Mouse (Mus musculus) kidney, postnatal 0 days (tissue): ENCODE measurements around the gene Rmi2. TPM values are rescaled to one million over a fixed set of nuclear protein-coding genes. Genes with fewer than 3 reads are reported as not detected.

Experiments used
- ATAC-seq: fragments of 200-750 bp; cut with Nextera tagmentation; replicated peaks from 2 replicates; pipeline ENCODE4 v1.8.0; 2017; ENCODE audit warnings: low read depth, moderate number of reproducible peaks, moderate TSS enrichment, moderate library complexity; ENCODE audit not compliant: low FRiP score
- DNase-seq: peaks from one replicate; pipeline ENCODE4 v3.0.0-alpha.2; 2016; ENCODE audit warnings: low spot score
- H3K27ac ChIP-seq: fragments of 300-500 bp; sonication (generic); 2 replicates; pipeline ENCODE4 v1.5.1; 2014; ENCODE audit warnings: mild to moderate bottlenecking
- H3K27me3 ChIP-seq: fragments of 300-500 bp; sonication (generic); 2 replicates; pipeline ENCODE4 v1.6.1; 2014; ENCODE audit warnings: low read length, mixed read lengths; ENCODE audit not compliant: insufficient read depth
- H3K36me3 ChIP-seq: fragments of 300-500 bp; sonication (generic); 2 replicates; pipeline ENCODE4 v1.6.1; 2014; ENCODE audit warnings: low read length, mixed read lengths; ENCODE audit not compliant: insufficient read depth
- H3K4me1 ChIP-seq: fragments of 300-500 bp; sonication (generic); replicated peaks from 2 replicates; pipeline ENCODE4 v1.6.1; 2014; ENCODE audit warnings: antibody characterized with exemption, low read length, mixed read lengths; ENCODE audit not compliant: insufficient read depth
- H3K4me2 ChIP-seq: fragments of 300-500 bp; sonication (generic); 2 replicates; pipeline ENCODE4 v1.6.1; 2014; ENCODE audit warnings: mild to moderate bottlenecking, low read length, moderate library complexity, mixed read lengths
- H3K4me3 ChIP-seq: fragments of 300-500 bp; sonication (generic); replicated peaks from 2 replicates; pipeline ENCODE4 v1.5.1; 2014; ENCODE audit warnings: low read depth, low read length
- H3K9ac ChIP-seq: fragments of 300-500 bp; sonication (generic); 2 replicates; pipeline ENCODE4 v1.6.1; 2014; ENCODE audit warnings: low read depth, low read length
- H3K9me3 ChIP-seq: fragments of 300-500 bp; sonication (generic); replicated peaks from 2 replicates; pipeline ENCODE4 v1.6.1; 2016; ENCODE audit warnings: low read length, inconsistent platforms, mixed read lengths
- CTCF ChIP-seq: IDR thresholded peaks from 2 replicates; pipeline ENCODE4 v1.5.1; 2016; ENCODE audit warnings: antibody characterized with exemption, low read depth, mild to moderate bottlenecking, moderate library complexity
- WGBS: fragments of 180-500 bp; shearing (Covaris S2); extraction: QIAGEN DNeasy Blood & Tissue Kit; methylation state at CpG from one replicate; pipeline ENCODE4 v1.1.7; 2014; 5-methylcytosine and 5-hydroxymethylcytosine counted together
- polyA plus RNA-seq: library from polyadenylated mRNA; unstranded; fragments of >200 nt; fragmentation: Nextera tagmentation; extraction: Ambion mirVana; gene quantifications from 2 replicates; pipeline ENCODE4 v1.2.1, GENCODE M21; 2015

The Rmi2 gene
- polyA plus RNA-seq, 1 experiment from 2014 or later, result 1.6 TPM

DNA sequence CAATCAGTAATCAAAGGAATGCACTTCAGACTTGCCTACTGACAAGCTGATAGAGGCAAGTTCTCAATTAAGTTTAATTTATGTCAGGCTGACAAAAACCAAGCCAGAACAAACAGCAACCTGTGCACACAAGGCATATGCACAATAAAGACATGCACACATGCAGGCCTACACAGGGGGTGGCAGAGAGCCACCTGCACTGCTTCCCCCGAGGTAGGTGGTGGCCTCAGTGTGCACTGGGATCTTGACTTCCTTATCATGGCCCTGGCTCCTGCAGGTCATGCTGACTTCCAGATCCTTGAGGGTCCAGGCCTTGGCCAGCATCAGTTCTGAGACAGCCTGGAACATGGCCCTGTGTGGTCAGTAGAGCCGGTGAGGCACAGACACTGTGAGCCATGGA, 67.1 kb downstream of the Rmi2 start:
- Histone ChIP-seq H3K27me3 (no peaks in the 10 kb centered on the region), H3K27ac (no peak overlapping the region), H3K36me3 (no peaks in the 10 kb centered on the region), H3K4me3 (no peak overlapping the region), H3K9ac (no peak overlapping the region), H3K4me1 (no peaks in the 10 kb centered on the region), H3K4me2 (no peak overlapping the region), H3K9me3 (no peaks in the 10 kb centered on the region)
- DNase-seq, result no peak
- WGBS, result 55% methylated on average over 2 of the region's 2 CpGs
- no peak; the same call in 1 of the 2 replicates for TF ChIP-seq CTCF
- no peak for ATAC-seq

DNA sequence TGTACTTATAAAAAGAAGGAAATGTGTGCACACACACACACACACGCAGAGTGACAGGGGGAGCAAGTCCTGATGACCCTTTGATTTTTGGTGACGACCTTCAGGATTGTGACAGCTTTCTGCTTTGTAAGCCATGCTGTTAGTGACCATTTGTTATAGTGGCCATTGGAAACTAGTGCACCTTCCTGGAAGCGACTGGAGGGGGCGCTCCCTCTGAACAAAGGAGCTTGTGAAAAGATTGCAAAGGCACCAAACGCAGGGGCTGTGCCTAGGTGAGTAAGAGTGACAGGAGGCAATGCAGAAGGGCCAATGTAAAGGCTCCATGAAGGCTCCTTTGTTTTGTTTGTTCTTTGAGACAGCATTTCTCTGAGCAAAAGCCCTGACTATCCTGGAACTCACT, 68.0 kb downstream of the Rmi2 start:
- Histone ChIP-seq H3K27ac (no peak overlapping the region), H3K9me3 (no peaks in the 10 kb centered on the region), H3K4me3 (no peak overlapping the region), H3K4me1 (no peaks in the 10 kb centered on the region), H3K9ac (no peak overlapping the region), H3K36me3 (no peaks in the 10 kb centered on the region), H3K4me2 (no peak overlapping the region), H3K27me3 (no peaks in the 10 kb centered on the region)
- DNase-seq (no peak), ATAC-seq (no peak)
- 58% methylated on average over 5 of the region's 5 CpGs for WGBS
- peak; percentile 30; the same call in 1 of the 2 replicates for TF ChIP-seq CTCF

DNA sequence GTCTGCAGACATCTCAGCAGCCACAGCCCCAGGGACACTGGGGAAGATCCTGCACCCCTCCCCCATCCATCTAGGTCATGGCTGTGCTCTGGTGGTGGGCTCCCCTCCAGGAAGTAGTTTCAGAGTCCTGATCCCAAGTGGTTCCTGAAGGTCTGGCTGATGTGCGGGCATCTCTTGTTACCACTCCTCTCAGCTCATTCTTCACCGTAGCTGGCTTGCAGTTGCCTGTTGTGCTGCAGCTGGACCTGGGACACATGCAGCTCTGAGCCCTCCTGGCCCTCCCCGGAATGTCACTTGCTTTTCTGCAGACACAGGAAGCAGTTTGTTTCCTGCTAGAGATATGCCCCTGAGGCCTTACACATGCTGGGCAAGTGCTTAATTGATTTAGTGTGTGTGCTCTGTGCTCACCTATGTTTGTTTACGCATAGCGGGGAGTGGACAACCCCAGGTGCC, 70.8 kb downstream of the Rmi2 start:
- WGBS, result 39% methylated on average over 5 of the region's 5 CpGs
- Histone ChIP-seq H3K4me1 (no peaks in the 10 kb centered on the region), H3K4me3 (no peak overlapping the region), H3K36me3 (no peaks in the 10 kb centered on the region), H3K9ac (no peak overlapping the region), H3K9me3 (no peaks in the 10 kb centered on the region), H3K27me3 (no peaks in the 10 kb centered on the region), H3K4me2 (no peak overlapping the region), H3K27ac (no peak overlapping the region)
- DNase-seq, result peak; percentile 20
- 0 out of 2 replicates have a peak, but pooled peaks have one; percentile 30 for ATAC-seq
- TF ChIP-seq CTCF, result no peak

DNA sequence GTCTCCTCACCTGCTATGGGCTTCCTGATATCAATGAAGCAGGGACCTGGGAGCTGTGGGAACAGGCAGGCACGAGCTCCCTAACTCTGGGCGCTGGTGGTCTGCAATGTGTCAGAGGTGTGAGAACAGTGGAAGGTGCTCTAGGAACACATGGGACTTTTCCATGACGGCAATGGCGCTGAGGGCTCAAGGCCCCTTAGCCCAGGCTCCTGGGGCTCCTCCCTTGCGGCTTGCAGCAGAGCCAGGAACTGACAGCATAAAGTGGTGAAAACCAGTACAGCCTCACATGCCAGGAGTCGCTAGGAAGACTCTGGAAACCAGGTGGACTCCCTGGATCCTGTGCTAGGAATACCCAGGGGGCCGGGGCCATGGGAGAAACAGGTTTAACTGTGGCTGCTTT, 75.7 kb downstream of the Rmi2 start:
- H3K36me3 ChIP-seq, result no peaks in the 10 kb centered on the region
- DNase-seq, result no peak
- no peak for ATAC-seq
- H3K4me2 ChIP-seq, result no peak overlapping the region
- H3K4me1 ChIP-seq, result no peaks in the 10 kb centered on the region
- H3K4me3 ChIP-seq, result no peak overlapping the region
- H3K27ac ChIP-seq, result no peak overlapping the region
- no peak for TF ChIP-seq CTCF
- H3K9me3 ChIP-seq, result no peaks in the 10 kb centered on the region
- H3K9ac ChIP-seq, result no peak overlapping the region
- WGBS, result 82% methylated on average over 7 of the region's 7 CpGs
- H3K27me3 ChIP-seq, result no peaks in the 10 kb centered on the region

DNA sequence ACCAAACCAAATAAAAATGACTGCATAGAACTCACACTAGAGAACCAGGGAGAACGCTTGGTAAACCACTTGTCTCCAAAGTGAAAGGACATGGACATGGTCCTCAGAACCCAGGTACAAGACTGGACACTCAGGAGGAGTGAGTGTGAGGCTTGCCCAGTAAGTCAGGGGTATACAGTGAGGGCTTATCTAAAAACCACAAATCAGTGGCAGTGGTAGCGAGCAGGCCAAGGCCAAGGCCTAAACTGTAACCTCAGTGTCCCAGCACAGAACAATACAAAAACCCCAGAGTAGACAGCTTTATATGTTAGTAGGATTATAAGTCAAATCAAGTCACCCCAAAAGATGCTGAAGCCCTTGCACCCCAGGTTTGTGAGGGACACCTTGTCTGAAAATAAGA, 76.2 kb downstream of the Rmi2 start:
- H3K4me1 ChIP-seq, result no peaks in the 10 kb centered on the region
- no peaks in the 10 kb centered on the region for H3K9me3 ChIP-seq
- no peaks in the 10 kb centered on the region for H3K36me3 ChIP-seq
- TF ChIP-seq CTCF, result no peak
- H3K27ac ChIP-seq, result no peak overlapping the region
- H3K9ac ChIP-seq, result no peak overlapping the region
- no peak overlapping the region for H3K4me3 ChIP-seq
- H3K4me2 ChIP-seq, result no peak overlapping the region
- DNase-seq, result no peak
- H3K27me3 ChIP-seq, result no peaks in the 10 kb centered on the region
- ATAC-seq, result no peak
- 88% methylated on average over 2 of the region's 2 CpGs for WGBS

DNA sequence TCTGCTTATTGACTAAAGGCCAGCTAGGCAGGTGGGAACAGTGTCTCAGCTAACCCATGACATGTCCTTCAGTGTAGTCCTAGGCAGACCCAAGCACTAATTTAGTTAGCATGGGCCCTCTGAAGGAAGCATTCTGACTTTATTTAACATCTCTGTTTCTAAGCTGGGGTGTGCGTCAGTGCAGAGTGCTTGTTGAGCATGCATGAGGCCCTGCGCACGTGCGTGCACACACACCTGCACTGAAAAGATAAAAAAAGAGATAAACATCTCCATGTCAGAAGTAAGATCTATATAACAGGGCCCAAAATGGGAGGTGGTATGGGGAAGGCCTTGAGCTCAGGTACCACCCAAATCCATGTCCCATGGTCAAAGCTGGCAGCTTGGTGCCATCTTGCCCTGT, 80.2 kb downstream of the Rmi2 start:
- 93% methylated on average over 4 of the region's 4 CpGs for WGBS

DNA sequence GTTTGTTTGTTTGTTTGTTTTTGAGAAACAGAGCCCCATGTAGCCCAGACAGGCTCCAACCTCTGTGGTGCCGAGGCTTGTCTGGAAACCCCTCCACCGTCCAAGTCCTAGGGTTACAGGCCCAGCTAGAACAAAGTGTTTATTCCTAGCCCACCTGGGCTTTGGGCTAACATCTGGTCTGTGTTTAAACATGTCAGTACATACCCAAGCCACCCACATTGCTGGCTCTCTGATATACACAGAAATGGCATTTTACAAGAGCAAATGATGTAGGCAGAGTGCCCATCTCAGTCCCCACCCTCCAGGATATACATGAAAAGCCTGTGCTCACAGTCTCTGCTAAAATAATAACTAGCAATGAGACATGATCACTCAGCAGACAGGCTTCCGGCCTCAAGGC, 81.4 kb downstream of the Rmi2 start:
- Histone ChIP-seq H3K27ac (no peak overlapping the region), H3K9me3 (no peaks in the 10 kb centered on the region), H3K4me1 (no peaks in the 10 kb centered on the region), H3K9ac (no peak overlapping the region), H3K4me2 (no peak overlapping the region), H3K4me3 (no peak overlapping the region), H3K27me3 (no peaks in the 10 kb centered on the region), H3K36me3 (no peaks in the 10 kb centered on the region)
- DNase-seq (no peak), ATAC-seq (no peak)
- WGBS, result 83% methylated on average over 3 of the region's 3 CpGs
- TF ChIP-seq CTCF, result no peak

More for the DNA sequence above, 80.2 kb downstream of the Rmi2 start:
- Histone ChIP-seq H3K4me1 (no peaks in the 10 kb centered on the region), H3K4me2 (no peak overlapping the region), H3K27me3 (no peaks in the 10 kb centered on the region), H3K9ac (no peak overlapping the region), H3K36me3 (no peaks in the 10 kb centered on the region), H3K9me3 (no peaks in the 10 kb centered on the region), H3K27ac (no peak overlapping the region), H3K4me3 (no peak overlapping the region)
- no peak for ATAC-seq
- no peak for TF ChIP-seq CTCF
- DNase-seq, result no peak
